Mouse (Mus musculus) ovary, adult 18-20 months (tissue): Measurements from ENCODE around the gene Fam69a.
A peak's percentile ranks its signal among the peaks of the same experiment; 100 is the strongest.
"Not testable (repeated sequence)": the region's sequence is repeated elsewhere in the genome, so short reads cannot be mapped to it uniquely, and the experiment has no call there.

Experiments
- DNase-seq: peaks from one replicate; pipeline ENCODE4 v3.0.0; 2022; ENCODE audit warnings: low spot score, mixed read lengths

Gene Fam69a

DNA sequence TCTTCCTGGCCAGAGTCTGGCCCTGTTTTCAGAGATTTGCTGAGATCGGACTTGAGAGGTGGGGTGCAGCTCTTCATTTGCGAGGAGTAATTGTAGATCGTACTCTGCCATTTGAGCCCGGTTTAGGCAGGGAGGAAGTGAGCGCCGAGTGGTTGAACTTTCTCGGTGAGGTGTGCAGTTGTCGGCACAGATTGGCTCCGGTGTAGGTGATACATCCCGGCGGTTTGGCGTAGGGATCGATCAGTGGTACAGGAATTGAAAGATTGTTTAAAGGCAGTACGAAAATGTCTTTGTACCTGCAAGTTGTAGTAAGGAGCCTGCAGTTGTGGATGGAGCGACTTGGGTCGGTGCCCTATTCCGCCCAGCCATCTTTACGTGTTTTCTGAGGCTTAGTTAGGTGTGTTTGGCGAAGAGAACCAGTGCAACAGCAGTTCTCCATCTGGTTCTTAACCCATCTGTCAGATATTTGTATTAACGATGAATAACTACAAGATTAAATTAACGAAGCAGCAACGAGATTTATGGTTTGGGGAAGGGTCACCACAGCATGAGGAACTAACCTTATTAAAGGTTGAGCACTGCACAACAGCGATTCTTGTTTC, 85.8 kb downstream of the Fam69a start:
- DNase-seq = no peak

DNA sequence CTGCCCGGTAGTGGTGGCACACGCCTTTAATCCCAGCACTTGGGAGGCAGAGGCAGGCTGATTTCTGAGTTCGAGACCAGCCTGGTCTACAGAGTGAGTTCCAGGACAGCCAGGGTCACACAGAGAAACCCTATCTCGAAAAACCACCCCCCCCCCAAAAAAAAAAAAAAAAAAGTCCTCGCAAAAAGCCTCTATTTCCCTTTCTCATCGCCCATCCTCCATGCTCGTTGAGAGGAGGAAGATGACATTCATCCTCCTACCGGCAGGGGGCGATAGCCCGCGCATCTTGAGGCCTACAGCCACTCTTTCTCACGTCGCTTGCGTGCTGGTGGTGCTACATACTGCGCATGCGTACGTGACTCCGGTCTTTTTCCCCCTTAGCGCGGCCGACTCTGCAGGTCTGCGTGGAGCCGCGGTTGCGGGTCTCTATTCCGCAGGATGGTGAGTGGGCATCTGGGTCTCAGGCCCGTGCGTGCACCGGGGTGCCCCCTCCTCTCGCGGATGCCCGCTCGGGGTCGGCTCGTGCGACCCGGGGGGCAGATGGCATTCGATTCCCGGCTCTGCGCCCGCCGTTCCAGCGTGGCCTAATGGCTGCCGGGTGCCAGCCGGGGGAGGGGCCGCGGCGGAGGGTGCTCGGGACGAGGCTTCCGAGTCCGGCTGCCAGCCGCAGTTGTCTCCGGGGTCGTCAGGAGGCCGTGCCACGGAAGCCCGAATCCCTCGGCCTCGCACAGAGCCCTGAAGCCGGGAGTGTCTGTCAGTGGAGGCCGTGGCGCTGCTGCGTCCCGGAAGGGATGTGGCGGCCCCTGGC, 86.5 kb downstream of the Fam69a start, which contains the start of gene Rpl5:
Gene Rpl5 (plus strand): TSS at position 297 of the 808 bp plus-strand sequence.
- peak; percentile 88 for DNase-seq

DNA sequence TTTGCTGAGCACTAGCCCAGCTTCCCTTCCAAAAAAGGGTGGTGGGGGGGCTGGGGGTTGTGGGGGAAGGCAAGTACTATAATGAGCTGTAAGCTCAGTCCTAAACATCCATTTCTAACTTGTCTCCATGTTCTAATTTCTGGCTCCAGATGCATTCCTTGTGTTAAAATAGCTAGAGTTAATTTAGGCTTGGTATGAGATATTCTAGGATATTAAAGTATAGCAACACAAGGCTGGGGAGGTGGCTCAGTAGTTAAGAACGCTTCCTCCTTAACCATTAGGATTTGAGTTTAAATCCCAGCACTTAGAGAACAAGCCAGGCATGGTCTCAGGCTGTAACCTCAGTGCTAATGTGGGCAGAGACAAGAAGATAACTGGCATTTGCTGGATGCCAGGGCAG, 90.6 kb downstream of the Fam69a start:
- no peak for DNase-seq

DNA sequence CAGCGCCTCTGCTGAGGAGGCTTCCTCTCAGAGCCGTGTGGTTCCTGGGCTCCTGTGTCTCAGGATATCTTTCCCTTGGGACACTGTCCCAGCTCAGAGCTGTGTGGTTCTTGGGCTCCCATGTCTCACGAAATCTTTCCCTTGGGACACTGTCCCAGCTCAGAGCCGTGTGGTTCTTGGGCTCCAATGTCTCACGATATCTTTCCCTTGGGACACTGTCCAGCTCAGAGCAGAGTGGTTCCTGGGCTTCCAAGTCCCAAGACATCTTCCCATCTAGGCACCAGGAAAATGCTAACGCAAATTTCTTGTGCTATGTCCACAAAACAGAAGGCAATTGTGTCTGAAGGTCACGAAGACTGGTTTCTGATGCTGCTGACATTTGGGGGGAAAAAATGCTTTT, 92.2 kb downstream of the Fam69a start:
- no peak for DNase-seq

DNA sequence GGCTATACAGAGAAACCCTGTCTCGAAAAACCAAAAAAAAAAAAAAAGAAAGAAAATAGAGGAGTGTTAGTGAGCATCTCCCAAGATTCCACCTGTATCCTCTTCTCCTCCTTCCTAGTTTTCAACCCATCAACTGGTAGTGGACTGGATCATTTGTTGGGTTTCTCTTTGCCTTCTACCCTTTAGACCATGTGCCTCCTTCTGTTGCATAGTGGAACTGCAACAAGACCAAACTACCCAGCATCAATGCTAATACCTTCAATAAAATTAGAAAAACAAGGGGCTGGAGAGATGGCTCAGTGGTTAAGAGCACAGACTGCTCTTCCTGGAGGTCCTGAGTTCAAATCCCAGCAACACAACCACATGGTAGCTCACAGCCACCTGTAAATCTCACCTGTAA, 95.4 kb downstream of the Fam69a start:
- not testable (repeated sequence) for DNase-seq

DNA sequence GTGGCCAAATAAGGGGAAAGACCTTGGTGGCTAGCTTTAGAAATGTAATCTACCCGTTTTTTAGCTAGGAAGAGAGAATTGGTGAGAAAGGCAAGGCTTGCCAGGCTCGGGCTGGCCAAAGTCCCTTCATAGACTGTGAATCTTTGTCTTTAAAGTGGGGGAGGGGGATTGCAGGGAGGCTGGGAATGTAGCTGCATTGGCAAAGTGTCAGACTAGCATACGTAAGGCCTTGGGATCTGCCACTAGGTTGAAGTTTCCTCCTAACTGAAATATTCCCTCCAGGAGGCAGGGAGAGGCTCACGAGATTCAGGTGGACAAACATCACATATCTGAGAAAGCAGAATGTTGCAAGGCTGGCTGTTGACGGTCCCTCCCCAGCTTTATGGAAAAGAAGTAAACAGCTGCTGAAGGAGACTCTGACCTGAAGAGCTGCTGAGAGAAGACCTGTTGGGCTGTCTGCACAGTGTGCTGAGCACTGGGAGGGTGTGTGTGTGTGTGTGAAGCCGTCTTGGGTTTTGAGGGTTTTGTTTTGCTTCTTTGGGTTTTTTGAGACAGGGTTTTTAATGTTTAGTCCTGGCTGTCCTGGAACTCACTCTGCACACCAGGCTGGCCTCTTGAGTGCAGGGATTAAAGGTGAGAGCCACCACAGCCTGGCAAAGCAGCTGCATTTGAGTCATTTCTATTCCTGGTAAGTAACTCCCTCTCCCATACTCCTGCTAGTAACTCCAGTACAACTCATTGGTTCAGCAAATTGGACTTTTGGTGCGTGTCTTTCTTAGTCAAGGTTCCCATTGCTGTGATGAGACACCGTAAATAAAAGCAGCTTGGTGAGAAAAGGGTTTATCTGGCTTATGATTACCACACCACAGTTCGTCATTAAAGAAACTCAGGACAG, 96.6 kb downstream of the Fam69a start:
- DNase-seq = no peak

DNA sequence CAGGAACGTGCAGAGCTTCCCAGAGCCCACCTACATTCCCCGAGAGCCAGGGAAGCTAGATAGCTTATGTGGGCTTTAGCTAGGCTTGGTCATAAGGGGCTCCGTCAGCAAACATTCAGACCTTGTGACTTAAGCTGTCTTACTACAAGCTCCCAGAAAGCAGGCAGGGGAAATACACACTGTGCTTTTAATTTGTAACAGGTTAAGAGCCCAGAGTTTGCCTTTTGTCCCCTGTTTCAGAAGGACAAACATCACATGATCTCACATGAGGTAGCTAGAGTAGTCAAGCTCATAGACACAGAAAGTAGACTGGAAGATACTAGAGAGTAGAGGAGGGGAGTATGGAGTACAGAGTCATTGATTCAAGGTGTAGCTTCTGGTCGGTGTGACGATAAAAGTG, 106.2 kb downstream of the Fam69a start:
- no peak for DNase-seq

DNA sequence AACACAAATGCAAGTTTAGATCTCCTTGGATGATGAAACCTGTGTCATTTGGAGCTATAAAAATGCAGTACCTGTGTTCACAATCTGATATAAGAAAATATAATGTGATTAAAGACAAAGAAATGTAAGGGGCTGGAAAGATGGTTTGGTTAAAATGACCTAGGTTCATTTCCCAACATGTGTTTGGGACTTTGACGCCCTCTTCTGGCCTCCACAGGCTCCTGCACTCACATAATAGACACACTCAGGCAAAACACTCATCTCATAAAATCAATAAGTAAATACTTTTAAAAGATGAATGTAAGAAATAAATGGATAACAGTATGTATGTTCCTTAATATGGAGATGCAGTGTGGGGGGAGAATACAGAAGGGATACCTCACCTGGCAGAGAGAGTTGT, 109.8 kb downstream of the Fam69a start:
- DNase-seq = no peak

DNA sequence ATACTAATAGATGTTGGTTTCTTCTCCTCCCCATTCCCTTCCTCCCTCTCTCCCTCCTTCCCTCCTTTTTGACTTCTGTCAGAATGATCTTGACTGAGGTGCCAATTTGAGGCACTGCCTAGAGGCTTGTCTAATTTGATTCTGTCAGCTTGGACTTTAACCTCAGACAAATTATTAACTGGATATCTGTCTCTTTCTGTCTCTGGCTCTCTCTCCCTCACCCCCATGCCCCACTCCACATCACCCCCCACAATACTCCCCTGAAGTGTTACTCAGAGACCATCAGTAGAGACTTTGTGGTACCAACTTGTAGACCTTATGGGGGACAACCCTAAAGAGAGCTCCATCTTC, 111.6 kb downstream of the Fam69a start:
- DNase-seq = no peak

DNA sequence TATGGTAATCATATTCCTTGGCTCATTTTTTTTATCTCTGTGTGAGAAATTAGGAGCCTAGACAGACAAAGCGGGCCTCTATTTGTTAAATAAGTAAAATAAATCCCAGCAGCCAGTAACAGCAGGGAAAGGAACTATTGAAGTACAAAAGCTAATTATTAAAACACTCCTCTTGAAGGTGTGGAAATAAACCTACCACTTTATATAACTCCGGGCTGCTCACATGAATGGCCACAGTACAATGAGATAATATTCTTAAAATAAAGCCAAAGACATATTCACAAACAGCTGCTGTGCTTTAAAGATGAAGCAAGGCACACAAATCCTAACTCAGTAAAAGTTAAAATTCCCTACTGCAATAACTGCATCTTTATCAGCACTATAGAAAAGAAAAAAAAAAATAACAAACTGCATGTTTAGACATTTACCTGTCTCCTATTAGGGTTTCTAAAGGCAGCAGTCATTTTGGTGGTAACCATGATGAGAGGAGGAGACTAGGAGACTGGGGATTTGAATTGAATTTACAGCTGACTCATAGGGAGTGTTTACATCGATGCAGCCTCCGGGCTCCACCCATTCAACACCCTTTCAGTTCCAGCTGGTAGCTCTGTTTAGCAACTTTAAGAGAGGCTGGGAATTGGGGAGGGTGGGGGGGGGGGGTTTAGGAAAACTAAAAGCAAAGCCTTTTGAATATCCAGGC, 112.2 kb downstream of the Fam69a start, which contains the start of gene Evi5:
Gene Evi5 (minus strand): TSS at position 547 of the 700 bp plus-strand sequence.
- no peak for DNase-seq

DNA sequence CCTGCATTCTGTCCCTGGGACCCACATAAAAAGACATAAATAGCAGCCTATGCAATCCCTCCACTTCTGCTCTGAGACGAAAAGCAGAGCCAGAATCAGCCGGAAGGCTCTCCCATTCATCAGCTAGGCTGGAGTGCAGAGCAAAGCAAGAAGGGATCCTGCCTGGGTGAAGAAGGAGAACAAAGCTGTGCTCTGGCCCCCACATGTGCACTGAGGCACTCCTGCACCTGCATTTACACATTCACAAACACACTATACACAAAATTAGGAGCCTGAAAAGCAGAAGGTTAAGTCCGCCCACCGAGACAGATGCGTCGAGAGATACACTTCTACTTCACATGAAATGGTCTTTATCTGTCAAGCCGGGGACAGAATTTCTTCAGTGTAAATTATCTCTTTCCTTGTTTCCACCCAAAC, 113.0 kb downstream of the Fam69a start:
- no peak for DNase-seq

DNA sequence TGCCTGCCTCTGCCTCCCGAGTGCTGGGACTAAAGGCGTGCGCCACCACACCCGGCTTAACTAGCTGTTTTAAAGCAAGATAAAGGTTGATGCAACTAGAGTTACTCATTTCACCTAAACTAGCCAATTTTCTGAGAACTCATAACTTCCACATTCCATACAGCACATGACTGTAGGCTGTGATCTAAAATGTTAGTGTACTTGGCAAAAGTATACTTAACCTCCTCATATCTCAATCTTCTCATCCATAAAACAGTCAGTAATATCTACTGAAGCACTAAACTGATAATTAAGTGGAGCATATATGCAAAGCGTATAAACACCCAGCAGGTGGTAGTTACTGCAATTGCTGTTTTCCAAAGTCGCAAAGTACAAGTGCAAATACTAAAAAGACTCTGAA, 113.6 kb downstream of the Fam69a start:
- DNase-seq = no peak

DNA sequence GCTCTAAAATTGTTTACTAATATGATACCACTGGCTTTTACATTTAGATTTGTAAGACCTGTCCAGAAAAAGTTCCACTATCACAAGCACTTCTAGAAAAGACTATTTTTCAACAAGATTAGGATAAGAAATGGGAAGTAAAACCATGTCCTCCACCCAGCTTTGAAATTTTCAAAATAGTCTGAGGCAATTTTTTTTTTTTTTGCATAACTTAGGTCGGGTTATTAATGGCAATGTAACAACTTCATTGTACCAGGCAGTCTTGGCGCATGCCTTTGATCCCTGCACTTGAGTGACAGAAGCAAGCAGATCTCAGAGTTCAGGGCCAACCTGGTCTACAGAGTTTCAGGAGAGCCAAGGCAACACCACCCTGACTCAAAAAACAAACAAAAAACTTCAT, 117.2 kb downstream of the Fam69a start:
- no peak for DNase-seq

DNA sequence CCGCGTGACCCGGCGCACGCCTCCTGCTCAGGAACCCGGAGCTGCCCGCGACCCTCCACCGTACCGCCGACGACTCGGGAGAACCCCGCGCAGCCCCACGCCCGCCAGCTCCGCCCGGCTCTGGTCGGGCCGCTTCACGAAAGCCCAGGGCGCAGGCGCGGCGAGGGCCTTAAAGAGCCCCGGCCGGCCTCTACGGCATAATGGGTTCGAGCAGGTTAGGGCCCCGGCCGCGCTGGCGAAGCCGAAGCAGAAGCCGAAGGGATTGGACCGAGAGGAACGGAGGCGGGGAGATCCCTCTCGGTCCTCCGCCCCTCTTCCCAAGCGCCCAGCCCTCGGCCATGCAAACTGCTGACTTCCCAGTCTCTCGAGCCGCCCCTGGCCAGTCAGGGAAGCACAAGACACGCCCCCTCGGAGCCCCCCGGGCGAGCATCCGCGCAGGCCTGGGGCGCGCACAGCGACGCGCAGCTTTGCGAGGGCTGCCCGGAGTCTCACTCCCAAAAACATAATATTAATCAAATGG, 117.9 kb downstream of the Fam69a start:
- DNase-seq = peak; percentile 95

DNA sequence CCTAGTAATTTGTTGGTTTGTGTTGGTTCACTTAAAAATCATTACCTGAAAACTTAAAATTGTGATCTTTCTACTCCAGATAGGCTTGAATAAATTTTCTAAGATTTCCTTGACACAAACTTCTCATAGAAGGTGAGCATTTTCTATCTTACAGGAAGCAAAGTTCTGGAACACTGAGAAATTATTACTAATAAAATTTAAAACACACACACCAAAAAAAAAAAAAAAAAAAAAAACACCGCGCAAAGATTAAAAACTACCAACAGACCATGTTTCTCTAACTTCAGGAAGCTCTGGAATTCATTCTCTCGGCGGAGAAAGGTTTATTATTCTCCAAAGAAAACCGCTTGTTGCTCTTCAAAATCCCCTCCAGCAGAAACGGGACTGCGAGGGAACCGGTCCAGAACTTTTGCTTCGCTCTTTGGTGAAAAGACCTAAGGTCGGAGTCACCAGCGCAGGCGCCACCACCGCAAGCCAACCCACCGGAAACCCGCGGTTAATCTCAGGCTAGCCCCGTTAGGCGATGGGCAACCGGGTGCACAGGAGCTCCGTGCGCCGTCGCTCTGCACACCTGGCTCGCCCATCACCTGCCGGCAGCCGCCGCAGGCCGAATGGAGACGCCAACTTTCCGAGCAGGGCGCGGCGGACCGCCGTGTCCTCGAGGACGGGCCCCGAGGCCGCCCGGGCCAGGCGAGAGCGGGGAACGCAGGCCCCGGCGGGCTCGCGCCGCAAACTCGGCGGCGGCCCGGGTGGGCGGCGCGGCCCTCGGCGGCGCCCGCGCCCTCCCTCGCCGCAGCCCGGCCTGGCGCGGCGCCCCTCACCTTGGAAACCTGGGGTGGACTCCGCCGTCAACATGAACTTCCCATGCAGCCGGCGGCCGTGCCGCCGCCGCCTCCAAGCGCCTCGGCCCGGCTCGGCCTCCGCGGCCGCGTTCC, 118.6 kb downstream of the Fam69a start:
- DNase-seq = peak; percentile 41

DNA sequence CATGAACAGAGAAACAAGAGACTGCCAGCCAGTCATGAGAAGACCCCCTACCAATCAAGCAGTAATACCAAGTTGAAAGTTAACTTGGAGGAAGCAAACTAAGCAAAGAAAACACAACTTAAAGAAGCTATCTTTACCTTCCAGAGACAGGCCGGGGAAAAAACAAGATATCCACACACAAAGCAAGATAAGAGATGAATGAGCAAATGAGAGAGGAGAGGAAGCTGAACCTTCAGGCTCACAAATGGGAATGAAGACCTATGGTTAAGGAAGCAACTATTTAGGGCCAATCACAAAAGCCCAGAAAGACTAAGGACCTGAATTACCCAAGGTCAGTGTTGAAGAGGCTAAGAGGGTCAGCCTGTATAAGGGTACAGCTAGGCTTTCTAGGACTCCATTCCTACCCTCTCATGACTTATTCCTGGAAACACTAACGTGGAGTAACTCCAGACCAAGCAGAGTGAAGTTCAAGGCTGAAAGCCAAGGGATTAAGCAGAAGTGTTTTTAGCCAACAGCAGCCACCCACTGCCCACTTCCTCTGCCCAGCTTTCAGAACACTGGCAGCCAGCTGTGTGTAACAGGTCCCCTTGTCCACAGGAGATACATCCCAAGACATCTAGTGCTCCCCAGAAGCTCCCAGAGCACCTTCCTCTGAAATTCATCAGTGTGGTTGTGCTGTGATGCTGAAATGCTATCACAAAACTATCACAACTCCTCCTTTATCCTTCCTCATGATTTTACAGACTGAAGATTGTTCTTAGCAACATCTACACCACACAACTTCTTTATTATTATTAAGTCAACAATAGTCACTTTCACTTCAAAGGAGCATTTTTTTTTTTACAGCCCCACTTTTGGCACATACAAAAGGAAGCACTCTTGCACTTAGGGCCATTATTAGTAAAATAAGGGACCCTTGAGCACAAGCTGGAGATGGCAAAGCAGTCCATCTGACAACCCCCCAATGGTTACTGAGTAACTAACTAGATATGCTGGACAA, 120.5 kb downstream of the Fam69a start:
- peak; percentile 3 for DNase-seq

DNA sequence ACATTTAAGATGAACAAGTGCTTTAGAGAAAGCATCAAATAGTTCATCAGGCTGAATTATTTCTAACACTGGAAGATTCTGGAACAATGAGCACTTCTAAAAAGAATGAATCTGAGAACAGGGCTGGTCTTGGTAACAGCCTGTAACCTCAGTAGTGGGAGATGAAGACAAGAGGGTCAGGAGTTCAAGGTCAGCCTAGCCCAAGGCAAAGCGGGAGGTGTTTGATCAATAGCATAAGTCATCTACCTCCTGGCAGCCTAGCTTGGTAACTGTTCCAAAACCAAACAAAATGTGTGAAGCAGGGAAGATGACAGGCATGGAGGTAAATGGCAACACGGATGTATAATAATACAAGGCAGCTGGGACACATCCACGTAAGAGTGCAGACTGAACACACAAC, 122.9 kb downstream of the Fam69a start:
- DNase-seq = no peak

DNA sequence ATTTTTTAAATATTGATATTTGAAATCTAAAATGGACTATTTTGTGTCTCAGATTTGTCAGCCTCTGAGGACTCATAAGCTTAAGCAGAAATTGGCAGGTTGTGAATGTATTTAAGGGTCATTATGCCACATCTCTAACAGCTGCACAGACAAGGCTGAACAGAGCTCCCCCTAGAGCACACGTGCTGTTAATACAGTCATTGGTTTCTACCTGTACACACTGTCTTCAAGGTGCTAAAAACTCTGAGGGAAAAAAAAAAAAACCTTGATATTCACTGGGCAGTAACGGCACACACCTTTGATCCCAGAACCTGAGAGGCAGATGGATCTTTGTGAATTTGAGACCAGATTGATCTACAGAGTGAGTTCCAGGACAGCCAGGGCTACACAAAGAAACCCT, 127.9 kb downstream of the Fam69a start:
- no peak for DNase-seq
